Mouse (Mus musculus) neural tube, embryonic 13.5 days (tissue): Measurements from ENCODE around the gene Npw. TPM values are rescaled to one million over a fixed set of nuclear protein-coding genes. Genes with fewer than 3 reads are reported as not detected.
A peak's percentile ranks its signal among the peaks of the same experiment; 100 is the strongest.
"Not testable (repeated sequence)": the region's sequence is repeated elsewhere in the genome, so short reads cannot be mapped to it uniquely, and the experiment has no call there.

Experiments used
- ATAC-seq: fragments of 200-750 bp; cut with Nextera tagmentation; 2 replicates; pipeline ENCODE4 v1.8.0; 2017; ENCODE audit warnings: low read depth, mild to moderate bottlenecking, moderate TSS enrichment, moderate library complexity
- H3K27ac ChIP-seq: fragments of 300-500 bp; sonication (generic); replicated peaks from 2 replicates; pipeline ENCODE4 v1.5.1; 2015; ENCODE audit warnings: moderate library complexity, mild to moderate bottlenecking, inconsistent platforms
- H3K27me3 ChIP-seq: fragments of 300-500 bp; sonication (generic); 2 replicates; pipeline ENCODE4 v1.6.1; 2015; ENCODE audit warnings: mild to moderate bottlenecking, inconsistent platforms
- H3K36me3 ChIP-seq: fragments of 300-500 bp; sonication (generic); 2 replicates; pipeline ENCODE4 v1.6.1; 2015; ENCODE audit warnings: mild to moderate bottlenecking, inconsistent platforms
- H3K4me1 ChIP-seq: fragments of 300-500 bp; sonication (generic); replicated peaks from 2 replicates; pipeline ENCODE4 v1.6.1; 2015; ENCODE audit warnings: inconsistent platforms
- H3K4me2 ChIP-seq: fragments of 300-500 bp; sonication (generic); 2 replicates; pipeline ENCODE4 v1.6.1; 2015; ENCODE audit warnings: inconsistent platforms, mild to moderate bottlenecking, moderate library complexity
- H3K4me3 ChIP-seq: fragments of 300-500 bp; sonication (generic); 2 replicates; pipeline ENCODE4 v1.5.1; 2015; ENCODE audit warnings: mild to moderate bottlenecking, inconsistent platforms
- H3K9ac ChIP-seq: fragments of 300-500 bp; sonication (generic); 2 replicates; pipeline ENCODE4 v1.6.1; 2015; ENCODE audit warnings: moderate library complexity, mild to moderate bottlenecking, inconsistent platforms
- H3K9me3 ChIP-seq: fragments of 300-500 bp; sonication (generic); 2 replicates; pipeline ENCODE4 v1.6.1; 2016; ENCODE audit warnings: inconsistent platforms
- WGBS: fragments of 180-500 bp; shearing (Covaris S2); methylation state at CpG from one replicate; pipeline ENCODE4 v1.1.7; 2015; 5-methylcytosine and 5-hydroxymethylcytosine counted together
- polyA plus RNA-seq: library from polyadenylated mRNA; unstranded; fragments of >200 nt; fragmentation: Nextera tagmentation; extraction: Ambion mirVana; gene quantifications from 2 replicates; pipeline ENCODE4 v1.2.1, GENCODE M21; 2015

The Npw gene
- polyA plus RNA-seq, 1 experiment from 2014 or later, result not detected

GRCm38 (mm10) chr17:24669545-24670245, 11.4 kb upstream of the Npw start, which contains the start of gene Zfp598:
Gene Zfp598, plus strand, starts transcription at chr17:24669687.
- Histone ChIP-seq H3K4me3 (peak within 1 kb of the TSS; percentile 99), H3K36me3 (no peaks in the 10 kb centered on the region), H3K9me3 (no peaks in the 10 kb centered on the region), H3K9ac (peak within 1 kb of the TSS; percentile 99), H3K4me2 (peak within 1 kb of the TSS; percentile 89), H3K4me1 (peaks cover 35% of the 10 kb centered on the region), H3K27me3 (no peaks in the 10 kb centered on the region), H3K27ac (peak within 1 kb of the TSS; percentile 90)
- under 1% methylated on average over 69 of the region's 80 CpGs for WGBS
- peak; percentile 98 for ATAC-seq

GRCm38 (mm10) chr17:24669214-24669544, 10.9 kb upstream of the Npw start:
- ATAC-seq, result peak; percentile 25

GRCm38 (mm10) chr17:24667416-24667815, 9.2 kb upstream of the Npw start:
- 0 out of 2 replicates have a peak, but pooled peaks cover 4% of the 10 kb centered on the region for H3K27me3 ChIP-seq
- peaks cover 33% of the 10 kb centered on the region for H3K4me1 ChIP-seq
- H3K9me3 ChIP-seq, result no peaks in the 10 kb centered on the region
- H3K4me2 ChIP-seq, result no peak overlapping the region
- no peak overlapping the region for H3K27ac ChIP-seq
- WGBS, result 29% methylated on average over 6 of the region's 6 CpGs
- H3K36me3 ChIP-seq, result no peaks in the 10 kb centered on the region
- no peak overlapping the region for H3K4me3 ChIP-seq
- ATAC-seq, result no peak
- no peak overlapping the region for H3K9ac ChIP-seq

More at GRCm38 (mm10) chr17:24669214-24669544, 10.9 kb upstream of the Npw start:
- peak overlapping the region; percentile 99 for H3K4me3 ChIP-seq
- H3K9me3 ChIP-seq, H3K36me3 ChIP-seq, H3K27me3 ChIP-seq: not testable (repeated sequence)
- peak overlapping the region; percentile 89 for H3K4me2 ChIP-seq
- 10% methylated on average over 15 of the region's 15 CpGs for WGBS
- H3K27ac ChIP-seq, result peak overlapping the region; percentile 90
- peaks cover 35% of the 10 kb centered on the region for H3K4me1 ChIP-seq
- H3K9ac ChIP-seq, result peak overlapping the region; percentile 99

- 73% methylated on average over 7 of the region's 7 CpGs for WGBS
- H3K27ac ChIP-seq, H3K9me3 ChIP-seq, H3K4me3 ChIP-seq, H3K9ac ChIP-seq, H3K36me3 ChIP-seq, H3K4me2 ChIP-seq, H3K27me3 ChIP-seq, ATAC-seq: not testable (repeated sequence)
- H3K4me1 ChIP-seq, result peaks cover 29% of the 10 kb centered on the region
These were observed 8.8 kb upstream of the Npw start for GRCm38 (mm10) chr17:24667011-24667410.

- no peak overlapping the region for H3K27ac ChIP-seq
- H3K36me3 ChIP-seq, result no peaks in the 10 kb centered on the region
- no peak for ATAC-seq
- peaks cover 21% of the 10 kb centered on the region for H3K4me1 ChIP-seq
- 75% methylated on average over 4 of the region's 4 CpGs for WGBS
- H3K9me3 ChIP-seq, result no peaks in the 10 kb centered on the region
- H3K27me3 ChIP-seq, result peaks cover 64% of the 10 kb centered on the region
- no peak overlapping the region for H3K4me3 ChIP-seq
- no peak overlapping the region for H3K4me2 ChIP-seq
- H3K9ac ChIP-seq, result no peak overlapping the region
These were observed 3.3 kb downstream of the Npw start for GRCm38 (mm10) chr17:24654969-24655368.

- Histone ChIP-seq H3K4me1 (peaks cover 29% of the 10 kb centered on the region), H3K4me3 (peak overlapping the region; percentile 24; the same call in 1 of the 2 replicates), H3K27ac (no peak overlapping the region), H3K9ac (peak overlapping the region; percentile 47; the same call in 1 of the 2 replicates), H3K4me2 (peak overlapping the region; percentile 52), H3K36me3 (no peaks in the 10 kb centered on the region), H3K9me3 (no peaks in the 10 kb centered on the region), H3K27me3 (peaks cover 60% of the 10 kb centered on the region)
- WGBS, result 6% methylated on average over 19 of the region's 19 CpGs
- no peak for ATAC-seq
These were observed 4.1 kb downstream of the Npw start for GRCm38 (mm10) chr17:24653967-24654710.

- Histone ChIP-seq H3K4me1 (peaks cover 25% of the 10 kb centered on the region), H3K4me2 (no peak overlapping the region), H3K36me3 (no peaks in the 10 kb centered on the region), H3K27ac (no peak overlapping the region), H3K9me3 (no peaks in the 10 kb centered on the region), H3K9ac (no peak overlapping the region), H3K4me3 (no peak overlapping the region), H3K27me3 (peaks cover 48% of the 10 kb centered on the region)
- WGBS, result 75% methylated on average over 3 of the region's 3 CpGs
- ATAC-seq, result no peak
These were observed 6.4 kb downstream of the Npw start for GRCm38 (mm10) chr17:24651835-24652234.

GRCm38 (mm10) chr17:24650766-24651165, 7.5 kb downstream of the Npw start:
- 78% methylated on average over 4 of the region's 4 CpGs for WGBS
- Histone ChIP-seq H3K4me1 (peaks cover 25% of the 10 kb centered on the region), H3K27me3 (peaks cover 37% of the 10 kb centered on the region), H3K4me3 (peak overlapping the region; percentile 69; the same call in 1 of the 2 replicates), H3K9ac (peak overlapping the region; percentile 89; the same call in 1 of the 2 replicates), H3K9me3 (no peaks in the 10 kb centered on the region), H3K27ac (0 out of 2 replicates have a peak overlapping the region, but pooled peaks have one; percentile 59), H3K4me2 (peak overlapping the region; percentile 94), H3K36me3 (no peaks in the 10 kb centered on the region)
- no peak for ATAC-seq

GRCm38 (mm10) chr17:24650070-24650616, 8.1 kb downstream of the Npw start, which contains the start of gene Slc9a3r2:
Gene Slc9a3r2, minus strand, starts transcription at chr17:24650327.
- WGBS, result 1% methylated on average over 31 of the region's 41 CpGs
- H3K9ac ChIP-seq, result peak within 1 kb of the TSS; percentile 89
- H3K4me3 ChIP-seq, result peak within 1 kb of the TSS; percentile 69
- H3K27me3 ChIP-seq, result peaks cover 37% of the 10 kb centered on the region
- H3K4me2 ChIP-seq, result peak within 1 kb of the TSS; percentile 94
- H3K36me3 ChIP-seq, result no peaks in the 10 kb centered on the region
- peak; percentile 46; the same call in 1 of the 2 replicates for ATAC-seq
- H3K27ac ChIP-seq, result peak within 1 kb of the TSS; percentile 59
- peaks cover 26% of the 10 kb centered on the region for H3K4me1 ChIP-seq
- H3K9me3 ChIP-seq, result no peaks in the 10 kb centered on the region

- Histone ChIP-seq H3K4me2 (peak overlapping the region; percentile 94), H3K27ac (peak overlapping the region; percentile 59), H3K9me3 (no peaks in the 10 kb centered on the region), H3K27me3 (peaks cover 37% of the 10 kb centered on the region), H3K36me3 (no peaks in the 10 kb centered on the region), H3K4me1 (peaks cover 31% of the 10 kb centered on the region), H3K9ac (peak overlapping the region; percentile 89), H3K4me3 (peak overlapping the region; percentile 69)
- ATAC-seq, result peak; percentile 51
- WGBS, result under 1% methylated on average over 35 of the region's 35 CpGs
These were observed 8.6 kb downstream of the Npw start for GRCm38 (mm10) chr17:24649581-24650069.

GRCm38 (mm10) chr17:24648731-24649377, 9.4 kb downstream of the Npw start:
- peaks cover 37% of the 10 kb centered on the region for H3K27me3 ChIP-seq
- no peak for ATAC-seq
- 76% methylated on average over 10 of the region's 10 CpGs for WGBS
- peak overlapping the region; percentile 94 for H3K4me2 ChIP-seq
- no peaks in the 10 kb centered on the region for H3K9me3 ChIP-seq
- H3K4me1 ChIP-seq, result peaks cover 37% of the 10 kb centered on the region
- no peaks in the 10 kb centered on the region for H3K36me3 ChIP-seq
- peak overlapping the region; percentile 69 for H3K4me3 ChIP-seq
- no peak overlapping the region for H3K27ac ChIP-seq
- H3K9ac ChIP-seq, result peak overlapping the region; percentile 89
